Mouse (Mus musculus) heart, embryonic 14.5 days (tissue): ENCODE measurements around the gene Kcnc4. TPM values are rescaled to one million over a fixed set of nuclear protein-coding genes. Genes with fewer than 3 reads are reported as not detected.

Source experiments
- ATAC-seq: fragments of 200-750 bp; cut with Nextera tagmentation; 2 replicates; pipeline ENCODE4 v1.8.0; 2017; ENCODE audit warnings: low read depth, moderate TSS enrichment; ENCODE audit not compliant: insufficient number of reproducible peaks, insufficient read depth, low FRiP score
- H3K27ac ChIP-seq, 2 experiments: fragments of 200-500 bp in 1 of 2; fragments of 300-500 bp in 1 of 2; sonication (generic) in 1 of 2; replicated peaks in 1 of 2; 2 replicates each; pipeline ENCODE4 v1.5.1; 2012 to 2014; ENCODE audit warnings: low read depth in 2 of 2, low read length in 2 of 2, control low read depth in 1 of 2, mild to moderate bottlenecking in 1 of 2, mixed read lengths in 1 of 2; ENCODE audit not compliant: control insufficient read depth in 1 of 2, insufficient read depth in 1 of 2
- H3K27me3 ChIP-seq: fragments of 300-500 bp; sonication (generic); 2 replicates; pipeline ENCODE4 v1.6.1; 2014; ENCODE audit warnings: mild to moderate bottlenecking, low read length, control low read depth; ENCODE audit not compliant: control insufficient read depth, insufficient read depth
- H3K36me3 ChIP-seq: fragments of 300-500 bp; sonication (generic); 2 replicates; pipeline ENCODE4 v1.6.1; 2014; ENCODE audit warnings: mild to moderate bottlenecking, control low read depth, low read length, mixed read lengths; ENCODE audit not compliant: control insufficient read depth, insufficient read depth
- H3K4me1 ChIP-seq, 2 experiments: fragments of 200-500 bp in 1 of 2; fragments of 300-500 bp in 1 of 2; sonication (generic) in 1 of 2; 2 replicates each; pipeline ENCODE4 v1.6.1; 2012 to 2014; ENCODE audit warnings: low read length in 2 of 2, control low read depth in 1 of 2, mixed read lengths in 1 of 2; ENCODE audit not compliant: control insufficient read depth in 2 of 2, insufficient read depth in 2 of 2
- H3K4me2 ChIP-seq: fragments of 300-500 bp; sonication (generic); 2 replicates; pipeline ENCODE4 v1.6.1; 2014; ENCODE audit warnings: mild to moderate bottlenecking, low read length
- H3K4me3 ChIP-seq, 2 experiments: fragments of 200-500 bp in 1 of 2; fragments of 300-500 bp in 1 of 2; sonication (generic) in 1 of 2; 2 replicates each; pipeline ENCODE4 v1.5.1; 2012 to 2014; ENCODE audit warnings: low read length in 2 of 2, mild to moderate bottlenecking in 2 of 2, control low read depth in 1 of 2, low read depth in 1 of 2, moderate library complexity in 1 of 2; ENCODE audit not compliant: control insufficient read depth in 1 of 2, insufficient read depth in 1 of 2
- H3K9ac ChIP-seq: fragments of 300-500 bp; sonication (generic); 2 replicates; pipeline ENCODE4 v1.6.1; 2014; ENCODE audit warnings: mild to moderate bottlenecking, low read length
- H3K9me3 ChIP-seq: fragments of 300-500 bp; sonication (generic); 2 replicates; pipeline ENCODE4 v1.6.1; 2016; ENCODE audit warnings: low read length, control low read depth; ENCODE audit not compliant: control insufficient read depth
- WGBS: fragments of 180-500 bp; shearing (Covaris S2); extraction: QIAGEN DNeasy Blood & Tissue Kit; methylation state at CpG from one replicate; pipeline ENCODE4 v1.1.7; 2014; 5-methylcytosine and 5-hydroxymethylcytosine counted together
- polyA plus RNA-seq: library from polyadenylated mRNA; unstranded; fragments of >200 nt; fragmentation: Nextera tagmentation; extraction: Ambion mirVana; gene quantifications from 2 replicates; pipeline ENCODE4 v1.2.1, GENCODE M21; 2014

Kcnc4 gene
- polyA plus RNA-seq, 1 experiment from 2014 or later: 0.12 TPM

GRCm38 (mm10) chr3:107458528-107459195 lies 690 bp downstream of the Kcnc4 start:
- peak overlapping the region; percentile 49 to 52 for H3K4me3 ChIP-seq
- peaks cover 10 to 21% of the 10 kb centered on the region in 2 experiments; a peak in 3 of 4 replicates for H3K4me1 ChIP-seq
- no peaks in the 10 kb centered on the region for H3K36me3 ChIP-seq
- ATAC-seq: no peak
- peak overlapping the region; percentile 44; the same call in 1 of the 2 replicates for H3K9ac ChIP-seq
- H3K9me3 ChIP-seq: no peaks in the 10 kb centered on the region
- under 1% methylated on average over 48 of the region's 51 CpGs for WGBS
- H3K4me2 ChIP-seq: peak overlapping the region; percentile 95
- no peak overlapping the region for H3K27ac ChIP-seq
- H3K27me3 ChIP-seq: peaks cover 98% of the 10 kb centered on the region

- no peaks in the 10 kb centered on the region for H3K9me3 ChIP-seq
- H3K36me3 ChIP-seq: no peaks in the 10 kb centered on the region
- H3K4me3 ChIP-seq: peak overlapping the region; percentile 49 to 52
- H3K9ac ChIP-seq: no peak overlapping the region
- peak overlapping the region; percentile 95 for H3K4me2 ChIP-seq
- H3K27me3 ChIP-seq: peaks cover 95% of the 10 kb centered on the region
- ATAC-seq: no peak
- WGBS: 2% methylated on average over 23 of the region's 23 CpGs
- H3K4me1 ChIP-seq: peaks cover 10 to 21% of the 10 kb centered on the region in 2 experiments; a peak in 3 of 4 replicates
- H3K27ac ChIP-seq: no peak overlapping the region
Observed at GRCm38 (mm10) chr3:107458104-107458503, 1.2 kb downstream of the Kcnc4 start.

- Histone ChIP-seq H3K9me3 (no peaks in the 10 kb centered on the region), H3K36me3 (no peaks in the 10 kb centered on the region), H3K4me2 (no peak overlapping the region), H3K9ac (no peak overlapping the region), H3K27me3 (peaks cover 57% of the 10 kb centered on the region), H3K4me3 (no peak overlapping the region), H3K27ac (no peak overlapping the region), H3K4me1 (peaks cover 10 to 11% of the 10 kb centered on the region in 2 experiments; a peak in 3 of 4 replicates)
- 71% methylated on average over 4 of the region's 4 CpGs for WGBS
- no peak for ATAC-seq
Observed at GRCm38 (mm10) chr3:107454280-107454679, 5.1 kb downstream of the Kcnc4 start.

- Histone ChIP-seq H3K4me3 (no peak overlapping the region), H3K4me2 (no peak overlapping the region), H3K4me1 (no peaks in the 10 kb centered on the region; a peak in 1 of 4 replicates), H3K9me3 (no peaks in the 10 kb centered on the region), H3K9ac (no peak overlapping the region), H3K27me3 (peaks cover 3% of the 10 kb centered on the region; the same call in 1 of the 2 replicates), H3K27ac (no peak overlapping the region), H3K36me3 (no peaks in the 10 kb centered on the region)
- 28% methylated on average over 3 of the region's 3 CpGs for WGBS
- ATAC-seq: no peak
Observed at GRCm38 (mm10) chr3:107446822-107447221, 12.5 kb downstream of the Kcnc4 start.

- H3K27ac ChIP-seq: no peak overlapping the region
- no peaks in the 10 kb centered on the region for H3K36me3 ChIP-seq
- no peak overlapping the region for H3K9ac ChIP-seq
- no peak for ATAC-seq
- H3K9me3 ChIP-seq: no peaks in the 10 kb centered on the region
- 76% methylated on average over 5 of the region's 5 CpGs for WGBS
- H3K4me3 ChIP-seq: no peak overlapping the region
- H3K4me1 ChIP-seq: no peaks in the 10 kb centered on the region; a peak in 1 of 4 replicates
- H3K4me2 ChIP-seq: no peak overlapping the region
- peaks cover 3% of the 10 kb centered on the region; the same call in 1 of the 2 replicates for H3K27me3 ChIP-seq
Observed at GRCm38 (mm10) chr3:107443866-107444265, 15.5 kb downstream of the Kcnc4 start.

- no peak for ATAC-seq
- Histone ChIP-seq H3K4me3 (no peak overlapping the region), H3K4me2 (no peak overlapping the region), H3K36me3 (no peaks in the 10 kb centered on the region), H3K4me1 (no peaks in the 10 kb centered on the region; a peak in 1 of 4 replicates), H3K27me3 (peaks cover 3% of the 10 kb centered on the region; the same call in 1 of the 2 replicates), H3K9me3 (no peaks in the 10 kb centered on the region), H3K27ac (no peak overlapping the region), H3K9ac (no peak overlapping the region)
- WGBS: 82% methylated on average over 11 of the region's 11 CpGs
Observed at GRCm38 (mm10) chr3:107442191-107442590, 17.2 kb downstream of the Kcnc4 start.

- no peak overlapping the region for H3K4me2 ChIP-seq
- WGBS: 74% methylated on average over 8 of the region's 8 CpGs
- no peaks in the 10 kb centered on the region for H3K36me3 ChIP-seq
Observed at GRCm38 (mm10) chr3:107441306-107441705, 18.0 kb downstream of the Kcnc4 start.

More at GRCm38 (mm10) chr3:107441306-107441705, 18.0 kb downstream of the Kcnc4 start:
- no peak overlapping the region for H3K9ac ChIP-seq
- no peaks in the 10 kb centered on the region for H3K9me3 ChIP-seq
- ATAC-seq: no peak
- no peak overlapping the region for H3K4me3 ChIP-seq
- no peak overlapping the region for H3K27ac ChIP-seq
- H3K27me3 ChIP-seq: peaks cover 3% of the 10 kb centered on the region; the same call in 1 of the 2 replicates
- no peaks in the 10 kb centered on the region; a peak in 1 of 4 replicates for H3K4me1 ChIP-seq
